Mouse (Mus musculus) heart, postnatal 10 days (tissue): ENCODE measurements around the gene Srrd. TPM values are rescaled to one million over a fixed set of nuclear protein-coding genes. Genes with fewer than 3 reads are reported as not detected.

Source experiments
- DNase-seq, 2 experiments: peaks; one replicate each; pipeline ENCODE4 v3.0.0; 2021
- intact Hi-C: fragments of 180-260 bp; cut with DNase I; formaldehyde crosslinking; loops from one replicate; pipeline ENCODE4 v1.15.1; 2025
- total RNA-seq, 2 experiments: library from RNA; stranded (reverse); gene quantifications; 2 replicates each; pipeline ENCODE4 v1.2.3; 2021

The Srrd gene
- total RNA-seq, 2 experiments from 2014 or later, result 10.2 to 12.5 TPM

DNA sequence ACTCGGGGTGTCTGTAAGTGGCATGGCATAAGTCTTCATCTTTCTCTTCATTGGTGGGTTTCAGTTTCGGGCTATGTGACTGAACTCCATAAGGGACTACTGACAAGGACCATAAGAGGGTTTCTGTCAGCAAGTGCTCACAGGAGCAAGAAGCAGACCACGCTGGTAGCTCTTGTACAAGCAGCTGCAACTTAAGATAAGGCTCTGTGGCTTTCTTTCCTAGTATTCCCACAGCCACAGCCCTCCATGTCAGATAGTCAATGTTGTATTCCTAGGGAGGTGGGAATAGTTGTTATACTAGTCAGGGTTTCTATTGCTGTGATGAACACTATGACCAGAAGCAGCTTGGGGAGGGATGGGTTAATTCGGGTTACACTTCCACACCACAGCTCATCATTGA lies 16.7 kb upstream of the Srrd start:
- no peak for DNase-seq
- intact Hi-C loops, result no loop called here

DNA sequence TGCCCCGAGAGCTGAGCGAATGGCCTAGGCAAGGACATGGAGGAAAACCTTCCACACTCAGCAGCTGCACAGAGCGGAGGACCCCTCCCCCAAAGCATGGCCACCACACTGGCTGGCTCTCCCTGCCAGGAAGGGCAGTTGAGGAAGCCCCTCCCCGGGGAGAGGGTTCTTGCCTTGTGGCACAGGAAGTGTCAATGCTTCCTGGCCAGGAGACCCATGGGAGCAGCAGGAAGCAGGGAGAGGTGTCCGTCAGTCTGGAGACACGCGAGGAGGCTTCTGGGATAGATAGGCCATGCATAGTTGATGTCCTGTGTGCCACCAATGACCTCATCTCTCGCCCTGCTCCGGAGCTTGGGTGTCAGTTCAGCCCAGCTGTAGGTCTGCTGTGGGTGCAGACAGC lies 13.5 kb upstream of the Srrd start:
- DNase-seq, result peak; percentile 23 to 26

DNA sequence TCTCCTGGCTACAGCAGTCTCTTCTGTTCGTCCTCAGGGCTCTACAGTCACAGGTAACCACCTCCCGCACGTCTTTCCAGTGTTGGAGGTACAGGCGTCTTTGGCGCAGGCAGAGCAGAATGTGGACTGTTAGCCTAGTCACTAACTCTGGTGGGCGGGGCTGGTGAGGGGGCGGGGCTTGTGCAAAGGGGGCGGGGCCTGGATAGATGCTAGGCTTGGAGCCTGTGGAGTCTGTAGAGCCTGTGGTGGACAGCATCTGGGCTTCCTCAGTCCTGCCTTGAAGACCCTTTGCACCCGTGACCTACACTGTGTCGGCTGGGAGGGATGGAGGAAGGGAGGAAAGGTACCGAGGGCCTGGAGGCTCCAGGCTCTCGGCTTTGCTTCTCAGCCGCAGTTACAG lies 13.1 kb upstream of the Srrd start, which contains the start of gene Gm6583:
Gene Gm6583 (minus strand): TSS at position 124 of the 400 bp plus-strand sequence.
- intact Hi-C loops, result no loop called here

More for the DNA sequence above, 13.5 kb upstream of the Srrd start:
- intact Hi-C loops, result no loop called here

DNA sequence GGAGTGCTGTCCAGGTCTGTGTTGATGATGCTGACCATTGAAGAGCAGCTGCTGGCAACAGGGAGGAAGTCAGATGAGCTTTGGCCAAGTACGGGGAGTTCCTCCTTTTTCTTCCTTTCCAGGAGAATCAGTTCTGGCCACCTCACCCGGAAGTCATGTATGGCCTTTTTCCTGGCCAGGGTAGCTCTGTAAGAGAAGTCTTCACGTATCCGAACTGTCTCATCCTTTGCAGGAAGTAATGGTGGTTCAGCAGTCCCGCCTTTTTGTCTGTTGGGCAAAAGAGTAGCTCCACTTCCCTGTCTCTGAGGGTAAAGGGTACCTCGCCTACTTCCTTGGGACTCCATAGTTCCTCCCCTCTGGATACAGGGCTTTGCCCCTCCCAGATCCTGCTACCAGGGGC lies 12.7 kb upstream of the Srrd start:
- intact Hi-C loops, result no loop called here
- peak in 1 of 2 experiments; percentile 10 for DNase-seq

More for the DNA sequence above, 13.1 kb upstream of the Srrd start, which contains the start of gene Gm6583:
- DNase-seq, result no peak

DNA sequence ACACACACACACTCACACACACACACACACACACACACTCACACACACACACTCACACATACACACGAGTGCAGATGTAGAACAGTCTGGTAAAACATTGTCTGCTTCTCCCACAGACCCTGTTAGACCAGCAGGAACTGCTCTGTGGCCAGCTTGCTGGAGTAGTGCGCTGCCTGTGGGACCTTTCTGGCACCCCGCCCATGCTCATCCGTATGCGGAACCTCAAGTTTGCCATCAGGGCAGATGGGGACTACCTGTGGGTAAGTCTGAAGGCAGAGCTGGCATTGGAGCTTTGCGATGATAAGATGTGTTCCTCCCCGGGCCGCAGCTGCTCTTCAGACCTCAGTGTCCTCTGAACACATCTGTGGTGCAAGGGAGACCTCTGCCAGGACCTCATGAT lies 6.3 kb upstream of the Srrd start:
- no peak for DNase-seq

DNA sequence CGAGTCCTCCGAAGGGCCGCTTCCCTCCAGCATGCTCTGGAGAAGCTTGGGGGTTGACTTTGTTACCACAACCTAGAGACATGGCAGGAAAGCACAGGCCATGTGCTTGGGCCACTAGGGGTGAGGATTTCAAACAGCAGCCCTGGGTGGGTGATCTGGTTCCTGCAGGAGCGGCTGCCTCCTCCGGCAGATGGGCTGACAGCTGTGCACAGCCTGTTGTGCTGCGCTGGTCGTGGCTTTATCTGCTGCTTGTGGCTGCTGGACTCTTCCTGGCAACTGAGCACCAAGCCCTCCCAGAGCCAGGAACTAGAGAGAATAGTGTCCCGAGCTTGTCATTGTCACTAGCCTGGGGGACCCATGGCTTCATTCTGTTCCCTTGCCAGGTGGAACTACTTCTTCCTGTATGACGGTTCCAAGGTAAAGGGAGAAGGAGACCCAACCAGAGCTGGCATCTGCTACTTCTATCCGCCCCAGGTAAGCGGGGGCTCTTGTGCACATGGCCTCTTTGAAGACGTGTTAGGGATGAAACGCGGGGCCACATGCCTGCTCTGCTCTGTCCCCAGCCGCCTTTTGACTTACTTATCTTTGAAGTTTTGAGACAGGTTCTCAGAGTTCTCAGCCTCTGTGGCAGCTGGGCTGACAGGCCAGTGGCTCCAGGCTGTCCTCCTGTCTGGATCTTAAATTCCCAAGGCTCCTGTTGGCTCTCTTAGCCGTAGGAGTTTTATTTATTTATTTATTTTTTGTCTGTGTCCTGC lies 3.5 kb upstream of the Srrd start:
- intact Hi-C loops, result no loop called here
- peak; percentile 59 for DNase-seq

More for the DNA sequence above, 6.3 kb upstream of the Srrd start:
- intact Hi-C loops, result no loop called here

DNA sequence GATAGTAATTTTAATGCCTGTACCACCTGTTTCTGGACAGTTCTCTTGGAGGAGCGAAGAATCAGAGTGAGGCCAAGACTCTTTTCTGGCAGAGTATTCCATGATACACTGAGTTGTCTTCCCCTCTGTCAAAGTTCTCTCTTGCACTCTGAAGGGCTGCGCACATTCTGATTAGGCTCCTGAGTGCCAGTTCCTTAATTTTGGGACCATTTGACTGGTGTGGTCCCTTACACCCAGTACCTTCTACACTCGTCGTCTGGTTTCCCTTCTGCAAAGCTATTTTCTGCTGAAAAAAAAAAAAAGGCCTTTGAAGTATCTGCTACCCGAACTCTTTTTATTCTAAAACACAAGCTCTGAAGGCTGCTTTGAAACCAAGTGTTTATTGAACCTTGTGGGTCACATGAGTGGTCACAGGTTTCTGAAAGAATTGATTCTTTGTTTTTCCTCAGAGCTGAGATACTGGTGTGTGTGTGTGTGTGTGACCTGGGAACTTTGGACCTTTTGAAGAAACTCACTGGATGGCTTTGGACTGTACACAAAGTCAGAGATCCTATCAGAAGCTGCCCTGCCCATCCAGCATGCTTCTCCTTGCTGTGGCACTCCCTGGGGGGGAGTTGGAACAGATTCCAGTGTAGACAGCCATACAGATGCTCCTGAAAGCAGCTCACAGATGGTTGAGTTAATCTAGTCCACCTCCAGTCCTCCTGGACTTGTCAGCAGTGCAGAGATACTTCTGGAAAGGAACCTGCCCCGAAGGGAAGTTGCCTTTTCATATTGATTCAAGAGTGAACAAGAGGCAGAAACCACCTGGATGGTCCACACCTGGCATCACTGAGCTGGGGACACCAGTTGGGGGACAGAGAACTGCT lies 1.5 kb upstream of the Srrd start:
- DNase-seq, result no peak
- intact Hi-C loops, result loop anchor here (5.0 kb wide), 1 partner anchor 83 kb away; no protein-coding TSS in a partner anchor

DNA sequence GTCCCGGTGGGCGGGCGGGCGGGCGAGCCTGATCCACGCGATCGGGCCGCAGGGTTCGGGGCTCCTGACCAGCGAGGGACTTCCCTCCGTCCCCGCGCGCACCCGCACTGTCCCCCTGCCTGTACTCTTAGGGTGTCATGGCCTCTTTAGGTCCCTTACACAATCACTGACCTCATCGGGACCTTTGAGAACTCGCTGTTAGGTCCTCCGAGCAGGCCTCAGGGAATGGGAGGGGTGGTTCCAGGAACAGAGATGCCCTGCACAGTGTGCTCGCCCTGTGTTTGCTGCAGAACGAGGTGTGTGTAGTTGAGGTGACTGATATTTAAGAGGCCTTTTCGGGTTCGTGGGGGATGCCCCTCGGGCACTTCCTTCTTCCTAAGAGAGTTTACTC lies 360 bp upstream of the Srrd start:
- intact Hi-C loops, result loop anchor here (5.0 kb wide), 1 partner anchor 84 kb away; no protein-coding TSS in a partner anchor
- no peak for DNase-seq

DNA sequence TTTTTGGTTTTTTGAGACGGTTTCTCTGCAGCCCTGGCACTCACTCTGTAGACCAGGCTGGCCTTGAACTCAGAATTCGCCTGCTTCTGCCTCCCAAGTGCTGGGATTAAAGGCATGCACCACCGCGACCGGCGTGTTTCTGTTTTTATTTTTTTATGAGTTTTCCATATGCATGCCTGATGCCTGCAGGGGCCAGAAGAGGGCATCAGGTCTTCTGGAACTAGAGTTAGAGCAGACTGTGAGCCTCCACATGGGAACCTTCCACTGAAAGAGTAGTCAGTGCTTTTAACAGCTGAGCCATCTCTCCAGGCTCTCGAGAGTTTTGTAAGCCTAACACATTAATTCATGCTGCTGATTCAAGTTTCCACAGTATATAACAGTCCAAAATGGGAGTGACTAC lies 3.6 kb downstream of the Srrd start:
- DNase-seq, result no peak
- intact Hi-C loops, result no loop called here

DNA sequence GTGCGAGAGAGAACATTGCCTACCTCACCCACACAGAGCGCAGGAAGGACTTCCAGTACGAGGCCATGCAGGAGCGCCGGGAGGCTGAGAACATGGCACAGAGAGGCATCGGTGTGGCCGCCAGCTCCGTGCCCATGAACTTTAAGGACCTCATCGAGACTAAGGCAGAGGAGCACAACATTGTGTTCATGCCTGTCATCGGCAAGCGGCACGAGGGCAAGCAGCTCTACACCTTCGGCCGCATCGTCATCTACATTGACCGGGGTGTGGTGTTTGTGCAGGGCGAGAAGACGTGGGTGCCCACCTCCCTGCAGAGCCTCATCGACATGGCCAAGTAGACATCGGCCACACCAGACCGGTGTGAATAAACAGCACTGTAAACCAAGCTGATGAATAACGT lies 5.8 kb downstream of the Srrd start:
- DNase-seq, result no peak
- intact Hi-C loops, result no loop called here

DNA sequence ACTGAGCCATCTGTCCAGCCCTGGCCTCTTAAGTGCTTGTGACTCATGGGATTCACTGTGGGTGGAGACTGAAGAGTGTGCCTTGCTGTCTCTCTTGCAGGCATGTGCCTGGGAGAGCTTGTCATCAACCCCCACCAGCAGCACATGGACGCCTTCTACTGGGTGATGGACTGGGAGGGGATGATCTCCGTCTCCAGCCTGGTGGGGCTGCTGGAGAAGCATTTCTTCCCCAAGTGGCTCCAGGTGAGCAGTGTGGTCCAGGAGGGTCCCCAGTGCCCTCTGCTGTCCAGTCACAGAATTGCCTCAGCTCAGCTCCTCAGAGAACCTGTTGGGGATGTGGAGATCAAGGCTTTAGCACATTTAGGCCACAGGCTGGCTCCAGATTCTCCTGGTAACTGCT lies 7.4 kb downstream of the Srrd start:
- intact Hi-C loops, result loop anchor here (1.0 kb wide), 1 partner anchor 95 kb away; no protein-coding TSS in a partner anchor
- DNase-seq, result peak; percentile 61 to 74

DNA sequence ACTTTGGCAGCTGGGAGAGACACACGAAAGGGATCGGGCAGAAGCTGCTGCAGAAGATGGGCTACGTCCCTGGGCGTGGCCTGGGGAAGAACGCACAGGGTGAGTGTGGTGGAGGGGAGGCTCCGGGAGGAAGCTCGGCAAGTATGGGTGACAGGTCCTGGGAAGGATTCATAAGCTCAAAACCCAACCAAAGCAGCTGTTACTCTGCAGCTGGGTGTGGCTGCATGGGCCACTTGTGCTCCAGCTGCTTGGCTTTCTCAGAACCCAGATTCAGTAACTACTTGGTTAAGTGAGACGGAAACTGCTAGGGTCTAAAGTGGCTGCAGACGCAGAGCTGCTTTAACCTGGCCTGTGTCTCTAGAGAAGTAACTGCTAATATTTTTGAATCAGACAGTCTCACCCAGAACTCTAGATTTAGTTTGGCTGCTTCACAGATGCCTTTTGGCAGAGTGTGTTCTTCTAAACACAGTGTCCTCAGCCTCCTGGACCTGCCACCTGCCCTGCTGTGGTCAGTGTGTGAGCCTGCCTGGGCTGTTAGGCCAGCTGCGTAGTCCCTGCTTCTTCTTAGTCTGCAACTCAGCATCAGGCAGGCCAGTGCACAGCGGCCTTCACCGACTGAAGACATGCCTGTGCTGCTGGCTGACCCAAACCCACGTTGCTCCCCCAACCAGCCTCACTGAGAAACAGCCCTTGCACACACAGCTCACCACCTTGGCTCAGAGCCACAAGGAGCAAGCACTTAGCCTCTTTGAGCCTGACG lies 12.9 kb downstream of the Srrd start:
- intact Hi-C loops, result no loop called here
- no peak for DNase-seq

DNA sequence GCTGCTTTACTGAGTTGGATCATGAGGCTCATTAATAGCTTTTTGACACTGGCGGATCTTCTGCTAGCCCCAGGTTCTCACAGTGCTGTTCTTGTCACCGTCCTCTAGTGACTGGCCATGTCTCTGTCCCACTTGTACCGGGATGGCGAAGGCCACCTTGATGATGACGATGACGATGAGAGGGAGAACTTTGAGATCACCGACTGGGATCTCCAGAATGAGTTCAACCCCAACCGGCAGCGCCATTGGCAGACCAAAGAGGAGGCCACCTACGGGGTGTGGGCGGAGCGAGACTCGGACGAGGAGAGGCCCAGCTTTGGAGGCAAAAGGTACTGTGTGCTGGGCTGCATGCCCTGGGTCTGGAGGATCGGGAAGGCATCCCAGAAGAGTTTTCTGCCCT lies 15.0 kb downstream of the Srrd start:
- no peak for DNase-seq
- intact Hi-C loops, result loop anchor here (2.0 kb wide), 1 partner anchor 87 kb away; no protein-coding TSS in a partner anchor

DNA sequence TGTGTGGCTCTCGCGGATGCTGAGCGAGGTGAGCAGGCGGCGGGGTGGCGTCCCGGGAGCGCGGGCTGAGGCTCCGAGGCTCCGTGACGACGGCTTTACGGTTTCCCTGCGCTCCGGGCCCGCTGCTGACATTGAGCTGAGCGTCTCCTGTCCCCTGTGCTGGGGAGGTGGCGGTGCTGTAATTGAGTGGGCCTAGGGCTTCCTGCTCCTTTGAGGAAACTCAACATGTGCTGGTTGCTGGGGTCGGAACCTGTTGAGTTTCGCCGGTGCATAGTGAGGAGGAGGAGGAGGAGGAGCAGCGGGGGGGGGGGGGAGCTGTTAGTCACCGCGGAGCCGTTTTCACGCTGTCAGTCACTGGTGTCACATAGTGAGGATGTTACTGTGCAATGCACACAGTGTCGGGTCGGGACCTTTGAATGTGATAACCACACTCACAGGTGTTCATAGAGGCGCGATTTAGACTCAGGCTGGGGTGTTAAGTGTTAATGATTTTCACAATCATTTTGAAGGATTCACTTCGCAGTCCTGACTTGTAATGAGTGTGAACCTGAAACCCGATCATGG lies 16.3 kb downstream of the Srrd start:
- DNase-seq, result no peak
- intact Hi-C loops, result loop anchor here (1.0 to 2.0 kb wide), 2 partner anchors 16 to 86 kb away; no protein-coding TSS in a partner anchor

DNA sequence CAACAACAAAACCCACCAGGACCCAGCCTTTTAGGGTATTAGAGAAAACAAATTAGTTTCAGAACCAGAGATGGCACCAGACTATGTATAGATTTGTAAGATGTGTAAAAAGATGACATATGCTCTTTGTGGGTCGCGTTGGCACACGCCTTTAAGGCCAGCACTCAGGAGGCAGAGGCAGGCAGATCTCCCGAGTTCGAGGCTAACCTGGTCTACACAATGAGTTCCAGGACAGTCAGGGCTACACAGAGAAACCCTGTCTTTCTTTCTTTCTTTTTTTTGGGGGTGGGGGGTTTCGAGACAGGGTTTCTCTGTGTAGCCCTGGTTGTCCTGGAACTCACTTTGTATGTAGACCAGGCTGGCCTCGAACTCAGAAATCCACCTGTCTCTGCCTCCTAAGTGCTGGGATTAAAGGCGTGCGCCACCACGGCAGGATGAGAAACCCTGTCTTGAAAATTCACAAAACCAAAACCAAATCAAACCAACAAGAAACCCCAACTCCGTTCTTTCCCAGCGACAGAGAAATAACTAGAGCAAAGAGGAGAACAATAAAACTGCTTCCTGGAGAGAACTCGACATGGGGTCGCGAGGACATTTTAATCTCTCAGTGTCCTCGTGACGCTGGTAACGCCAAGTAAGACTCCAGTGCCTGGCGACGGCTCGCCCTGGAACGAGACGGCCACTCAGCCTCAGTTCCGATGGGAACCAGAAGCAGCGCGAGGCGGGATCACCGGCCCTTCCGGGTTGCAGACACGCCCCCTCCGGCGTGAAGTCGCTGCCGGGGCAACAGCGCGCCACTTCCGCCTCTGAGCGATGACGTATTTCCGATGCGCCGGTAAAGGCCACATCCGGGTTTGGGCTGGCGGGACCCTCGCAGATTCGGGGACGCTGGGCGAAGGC lies 17.0 kb downstream of the Srrd start, which contains the start of gene Tfip11:
Gene Tfip11 (plus strand): TSS at position 813 of the 900 bp plus-strand sequence.
- intact Hi-C loops, result loop anchor here (1.0 to 2.0 kb wide), 3 partner anchors 17 to 85 kb away; partner anchors contain the start of gene Tpst2
- peak; percentile 97 to 99 for DNase-seq

DNA sequence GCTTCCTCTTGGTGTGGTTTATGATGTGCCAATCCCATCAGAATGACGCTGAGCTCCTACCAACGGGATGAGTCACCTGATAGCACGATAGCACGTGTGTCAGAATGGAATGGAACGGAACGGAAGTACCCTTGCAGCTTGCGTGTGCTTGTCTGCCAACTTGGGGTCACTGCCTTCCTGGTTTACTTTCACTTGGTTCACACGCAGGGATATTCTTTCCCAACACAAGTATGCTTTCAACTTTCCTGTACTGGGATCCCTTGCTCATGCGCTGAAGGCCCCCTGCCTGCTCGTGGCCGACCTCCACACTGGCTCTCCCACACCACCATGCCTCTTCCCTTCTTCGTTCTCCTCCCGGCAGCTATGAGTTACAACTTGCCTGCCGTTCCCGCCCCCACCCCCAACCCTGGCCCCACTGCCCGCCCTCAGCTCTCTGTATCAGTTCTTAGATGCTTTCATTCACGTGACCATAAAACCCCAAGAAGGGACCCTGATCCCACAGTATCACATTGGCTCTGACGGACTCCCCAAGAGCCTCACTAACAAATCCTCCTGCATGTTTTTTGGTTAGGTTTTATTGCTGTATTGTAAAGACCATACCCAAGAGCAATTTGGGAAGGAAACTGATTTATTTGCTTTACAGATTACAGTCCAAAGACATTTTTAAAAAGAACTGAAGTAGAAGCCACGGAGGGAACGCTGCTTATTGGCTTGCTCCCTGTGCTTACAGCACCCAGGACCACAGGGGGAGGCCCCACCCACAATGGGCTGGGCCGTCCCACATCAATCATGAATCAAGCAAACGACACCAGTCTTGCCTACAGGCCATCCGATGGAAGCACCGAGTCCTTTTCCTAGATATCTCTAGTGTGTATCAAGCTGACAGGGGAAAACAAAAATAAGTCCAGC lies 17.9 kb downstream of the Srrd start:
- intact Hi-C loops, result loop anchor here (1.0 kb wide), 1 partner anchor 49 kb away; the partner anchor contains the start of gene Tpst2
- DNase-seq, result peak; percentile 38 to 43

DNA sequence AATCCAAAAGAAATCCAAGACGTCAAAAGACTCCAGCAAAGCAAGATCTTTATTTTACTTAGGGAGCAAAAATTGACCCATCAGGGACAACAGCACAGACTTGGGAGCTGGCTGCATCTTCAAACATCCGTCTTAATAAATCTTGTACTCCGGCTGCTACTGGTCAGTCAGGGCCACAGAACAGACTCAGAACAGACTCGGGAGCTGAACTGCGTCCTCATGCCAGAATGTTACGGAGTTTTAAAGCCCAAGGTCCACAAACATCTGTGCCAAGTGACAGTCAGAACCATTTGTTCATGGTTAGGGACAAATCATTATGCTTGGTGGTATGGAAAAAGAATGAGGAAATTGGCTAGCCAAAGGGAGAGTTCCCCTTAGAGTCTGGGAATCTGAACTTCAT lies 19.6 kb downstream of the Srrd start:
- no peak for DNase-seq
- intact Hi-C loops, result no loop called here

DNA sequence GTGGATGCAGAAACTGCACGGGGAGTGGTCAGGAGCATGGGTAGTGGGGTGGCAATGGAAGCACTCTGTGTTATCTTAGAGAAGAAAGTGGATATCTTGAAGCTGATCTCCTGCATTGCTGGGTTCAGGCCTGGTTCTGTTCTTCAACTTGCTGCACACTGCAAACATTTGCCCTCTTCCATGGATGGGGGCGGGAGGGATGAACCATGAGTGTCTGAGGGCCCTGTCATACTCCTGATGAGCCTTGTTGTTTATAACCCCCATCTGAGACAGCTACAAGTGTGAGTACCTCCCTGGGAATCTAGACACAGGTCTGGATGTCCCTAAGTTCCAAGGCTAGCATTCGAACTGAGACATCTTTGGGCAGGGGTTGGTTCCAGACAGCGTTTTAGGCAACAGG lies 21.5 kb downstream of the Srrd start:
- DNase-seq, result no peak
- intact Hi-C loops, result no loop called here
